Mouse (Mus musculus) left cerebral cortex, postnatal 4 days (tissue): Measurements from ENCODE around the gene Ppm1e. TPM values are rescaled to one million over a fixed set of nuclear protein-coding genes. Genes with fewer than 3 reads are reported as not detected.

Experiments used
- DNase-seq: peaks from one replicate; pipeline ENCODE4 v3.0.0-alpha.2; 2022
- intact Hi-C: fragments of 180-260 bp; cut with DNase I; formaldehyde crosslinking; loops from one replicate; pipeline ENCODE4 v1.15.1; 2025
- total RNA-seq, 2 experiments: library from RNA; stranded (reverse); gene quantifications; 2 replicates each; pipeline ENCODE4 v1.2.3; 2021

The Ppm1e gene
- total RNA-seq, 2 experiments from 2014 or later: 106 to 111 TPM

- intact Hi-C loops: no loop called here
- no peak for DNase-seq
These were observed 99.0 kb downstream of the Ppm1e start for GRCm38 (mm10) chr11:87259792-87260191.

DNA sequence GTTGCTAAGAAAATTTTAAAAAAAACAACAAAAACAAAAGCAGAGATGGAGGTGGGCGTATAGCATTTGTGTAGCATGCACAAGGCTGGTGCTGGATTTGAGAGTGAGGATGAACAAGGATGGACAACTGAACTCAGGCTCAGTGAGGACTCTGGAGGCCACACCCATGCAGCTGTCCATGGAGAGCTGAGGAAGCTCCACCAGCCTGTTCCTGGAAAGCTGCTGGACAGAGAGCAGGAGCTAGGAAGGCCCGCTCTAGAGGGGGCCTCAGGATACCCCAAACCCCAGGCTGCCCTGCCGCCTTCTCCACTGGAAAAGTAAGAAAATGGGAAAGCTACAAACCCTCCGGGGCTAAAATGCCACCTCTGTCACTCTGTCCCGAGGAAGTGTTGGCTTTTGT lies 101.5 kb downstream of the Ppm1e start:
- no peak for DNase-seq
- intact Hi-C loops: no loop called here

DNA sequence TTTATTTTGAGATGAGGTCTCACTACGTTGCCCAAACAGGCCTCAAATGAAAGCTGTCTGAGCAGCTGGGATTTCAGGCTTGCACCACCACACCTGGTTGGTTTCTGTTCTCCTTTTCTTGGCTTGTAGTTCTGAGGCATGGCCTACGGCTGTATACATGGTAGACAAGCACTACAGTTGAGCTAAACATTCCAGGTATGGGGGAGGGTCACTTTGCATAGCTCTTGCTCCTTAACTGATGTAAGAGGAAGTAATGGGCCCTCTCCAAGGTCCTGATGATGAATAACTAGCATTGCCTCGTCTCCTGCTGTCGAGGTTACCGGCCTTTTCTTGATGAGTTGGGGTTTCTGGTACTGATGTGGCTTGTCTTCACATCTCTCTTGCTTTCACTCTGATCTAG lies 104.7 kb downstream of the Ppm1e start:
- intact Hi-C loops: no loop called here
- no peak for DNase-seq

- no peak for DNase-seq
- intact Hi-C loops: no loop called here
These were observed 105.5 kb downstream of the Ppm1e start for GRCm38 (mm10) chr11:87253294-87253693.

DNA sequence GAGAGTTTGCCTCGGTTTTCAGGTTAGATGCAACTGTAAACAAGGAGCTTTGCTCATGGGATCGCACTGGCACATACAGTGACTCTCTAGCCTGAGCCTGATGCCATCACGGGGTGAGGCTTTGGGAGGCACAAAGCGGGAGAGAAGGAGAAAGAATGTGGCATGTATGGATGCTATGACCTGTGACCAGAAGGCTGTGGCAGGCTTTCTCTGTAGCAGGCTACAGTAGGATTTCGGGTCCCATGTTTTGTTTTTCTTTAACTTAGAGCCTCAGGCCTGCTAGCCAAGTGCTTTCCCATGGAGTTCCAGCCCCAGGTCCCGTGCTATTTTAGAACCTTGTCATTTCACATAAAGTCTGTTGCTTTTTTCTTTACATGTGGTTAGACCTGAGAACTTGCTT lies 108.7 kb downstream of the Ppm1e start:
- intact Hi-C loops: no loop called here
- DNase-seq: no peak

- intact Hi-C loops: no loop called here
- no peak for DNase-seq
These were observed 111.3 kb downstream of the Ppm1e start for GRCm38 (mm10) chr11:87247494-87247866.

DNA sequence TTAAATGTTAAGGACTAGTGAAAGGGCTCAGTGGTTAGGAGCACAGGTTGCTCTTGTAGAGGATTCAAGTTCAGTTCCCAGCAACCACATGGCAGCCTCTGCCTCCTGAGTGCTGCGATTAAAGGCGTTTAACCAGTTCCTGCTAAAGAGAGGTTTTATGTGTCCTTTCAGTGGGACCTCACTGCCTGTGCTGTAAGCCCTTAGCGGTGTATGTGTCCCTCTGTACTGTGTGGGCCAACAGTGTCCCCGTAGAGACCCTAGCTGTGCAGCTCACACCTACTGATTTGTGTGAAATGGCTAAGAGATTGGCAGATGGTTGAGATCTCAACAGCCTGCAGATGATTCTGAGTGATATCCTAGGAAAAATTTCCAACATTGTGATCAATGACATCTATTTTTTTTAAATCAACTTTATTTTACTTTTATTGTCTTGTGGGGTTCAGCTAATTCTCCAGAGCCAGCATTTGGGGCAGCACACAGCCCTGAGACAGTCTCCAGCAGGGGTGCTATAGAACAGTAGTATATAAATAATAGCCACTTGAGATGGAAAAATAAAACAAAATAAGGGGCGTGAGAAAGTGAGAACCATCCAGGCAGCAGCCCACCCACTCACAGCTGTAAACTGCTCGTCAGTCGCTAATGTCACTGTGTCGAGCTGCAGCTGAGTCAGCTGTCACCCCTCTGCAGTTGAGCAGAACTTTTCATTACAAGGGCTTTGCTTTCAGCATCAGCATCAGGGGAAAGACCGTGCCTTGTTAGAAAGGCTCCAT lies 111.9 kb downstream of the Ppm1e start:
- DNase-seq: no peak
- intact Hi-C loops: no loop called here

DNA sequence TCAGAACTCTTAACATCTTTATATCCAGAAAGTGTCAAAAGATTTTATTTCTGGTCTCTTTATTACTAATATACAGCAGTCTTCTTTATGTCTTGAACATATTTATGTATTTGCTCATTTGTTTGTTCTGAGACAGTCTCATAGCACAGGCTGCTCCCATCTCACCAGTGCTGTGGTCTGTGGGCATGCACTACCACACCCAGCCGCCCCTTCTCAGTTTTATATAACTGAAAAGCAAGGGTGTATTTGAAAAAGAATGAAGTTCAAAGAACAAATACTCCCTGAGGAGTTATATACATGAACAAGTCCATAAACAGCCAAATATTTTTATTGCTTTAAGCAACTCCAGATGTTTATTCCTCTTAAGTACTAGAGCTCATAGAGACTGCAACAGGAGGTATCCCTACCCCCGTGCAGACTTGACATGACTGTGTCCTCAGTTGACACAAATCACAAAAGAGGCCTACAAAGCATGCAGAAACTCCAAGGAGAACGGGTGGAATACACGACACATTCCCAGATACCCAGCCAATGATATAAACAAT lies 112.6 kb downstream of the Ppm1e start:
- intact Hi-C loops: no loop called here
- no peak for DNase-seq

- DNase-seq: no peak
- intact Hi-C loops: no loop called here
These were observed 113.5 kb downstream of the Ppm1e start for GRCm38 (mm10) chr11:87245171-87245840.

DNA sequence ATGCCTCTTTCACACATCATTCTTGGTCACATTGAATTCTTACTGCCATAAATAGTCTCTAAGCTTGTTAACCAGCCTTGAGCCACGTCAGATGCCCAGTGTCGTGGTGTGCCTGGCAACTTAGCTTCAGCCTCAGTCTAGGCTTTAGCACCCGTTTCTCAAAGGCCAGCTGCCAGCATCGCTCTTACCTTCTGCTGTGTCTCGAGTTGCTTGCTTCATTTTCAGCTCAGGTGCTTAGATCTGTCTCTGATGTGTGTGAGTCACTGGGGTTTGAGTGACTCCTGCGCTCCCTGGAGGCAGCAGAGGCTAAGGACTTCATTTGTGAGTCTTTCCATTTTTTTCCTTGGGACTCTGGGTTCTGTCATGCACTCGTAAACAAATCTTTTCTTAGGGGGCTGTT lies 117.6 kb downstream of the Ppm1e start:
- intact Hi-C loops: no loop called here

DNA sequence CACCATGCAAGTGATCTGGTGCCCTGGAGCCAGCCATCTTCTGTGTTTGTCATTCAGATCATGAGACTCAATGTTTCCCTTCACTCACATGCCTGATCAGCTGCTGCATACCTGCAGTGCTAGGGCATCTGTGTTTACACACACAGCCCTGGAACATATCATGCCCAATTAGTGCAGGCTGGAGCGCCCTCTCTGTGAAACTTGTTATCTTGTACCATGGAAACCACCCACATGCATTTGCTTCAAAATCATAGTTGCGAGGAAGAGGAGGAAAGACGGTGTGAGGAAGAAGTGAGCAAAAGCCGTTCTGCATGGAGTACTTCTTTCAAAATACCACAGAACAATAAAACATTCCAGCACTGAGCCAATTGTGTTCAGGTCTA lies 118.0 kb downstream of the Ppm1e start:
- intact Hi-C loops: no loop called here
- DNase-seq: no peak

More for the DNA sequence above, 117.6 kb downstream of the Ppm1e start:
- no peak for DNase-seq

DNA sequence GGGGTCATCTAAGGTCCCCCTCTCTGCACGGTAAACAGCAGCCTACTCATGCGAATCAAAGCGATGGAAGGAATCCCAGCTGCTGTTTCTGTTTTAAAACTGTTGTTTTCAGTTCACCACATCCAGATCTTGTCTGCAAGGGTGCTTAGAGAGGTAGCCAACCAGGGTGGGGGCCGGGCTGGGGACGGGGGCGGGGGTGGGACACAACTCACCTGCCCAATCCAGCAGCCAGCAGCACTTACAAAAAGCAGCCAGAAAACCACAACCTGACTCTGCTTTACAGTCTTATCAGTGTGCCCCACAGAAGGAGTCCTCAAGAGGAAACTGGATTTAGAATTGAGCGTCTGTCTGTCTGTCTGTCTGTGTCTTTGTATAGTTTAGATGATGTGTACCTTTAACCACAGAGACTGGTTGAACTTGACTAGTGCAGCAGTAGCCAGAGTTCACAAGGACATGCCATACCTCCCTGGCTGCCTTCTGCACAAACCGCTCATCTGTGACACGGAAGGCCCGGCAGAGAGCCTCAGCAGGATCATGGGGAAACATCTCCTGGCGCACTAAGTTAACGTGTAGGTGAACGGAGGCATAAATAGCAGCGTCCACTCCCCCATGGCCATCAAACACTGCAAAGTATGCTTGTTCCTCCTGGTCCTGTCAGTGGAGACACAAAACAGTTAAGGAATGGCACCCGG lies 118.5 kb downstream of the Ppm1e start:
- DNase-seq: no peak
- intact Hi-C loops: no loop called here

DNA sequence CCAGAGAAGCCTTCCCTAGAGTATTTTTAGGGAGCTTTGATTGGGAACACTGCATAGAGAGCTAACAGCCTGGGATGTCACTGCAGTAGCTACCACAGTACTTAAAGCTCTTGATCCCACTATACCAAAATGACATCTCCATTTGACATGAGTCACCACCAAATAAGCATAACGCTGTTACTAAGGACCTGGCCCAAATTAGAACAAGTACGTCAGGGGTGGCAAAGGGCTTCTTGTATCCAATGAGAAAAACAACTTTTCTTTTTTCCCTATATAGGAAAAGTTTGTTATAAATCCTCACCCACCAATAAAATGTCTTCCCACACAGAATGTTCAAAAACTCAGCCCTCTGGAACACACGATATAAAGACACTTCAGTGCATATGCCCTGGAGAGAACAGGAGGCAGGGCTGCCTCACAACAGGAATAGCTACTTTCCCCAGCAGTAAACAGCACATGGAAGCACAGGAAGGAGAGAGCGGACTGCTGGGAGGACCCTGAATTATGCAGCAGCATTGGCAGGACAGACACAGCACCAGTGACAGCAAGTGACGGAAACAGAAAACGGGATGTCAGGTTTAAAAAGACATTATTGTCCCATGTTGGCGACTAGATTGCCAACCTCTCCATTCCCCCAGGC lies 119.8 kb downstream of the Ppm1e start:
- DNase-seq: no peak
- intact Hi-C loops: no loop called here

- no peak for DNase-seq
- intact Hi-C loops: no loop called here
These were observed 123.3 kb downstream of the Ppm1e start for GRCm38 (mm10) chr11:87235486-87235872.

DNA sequence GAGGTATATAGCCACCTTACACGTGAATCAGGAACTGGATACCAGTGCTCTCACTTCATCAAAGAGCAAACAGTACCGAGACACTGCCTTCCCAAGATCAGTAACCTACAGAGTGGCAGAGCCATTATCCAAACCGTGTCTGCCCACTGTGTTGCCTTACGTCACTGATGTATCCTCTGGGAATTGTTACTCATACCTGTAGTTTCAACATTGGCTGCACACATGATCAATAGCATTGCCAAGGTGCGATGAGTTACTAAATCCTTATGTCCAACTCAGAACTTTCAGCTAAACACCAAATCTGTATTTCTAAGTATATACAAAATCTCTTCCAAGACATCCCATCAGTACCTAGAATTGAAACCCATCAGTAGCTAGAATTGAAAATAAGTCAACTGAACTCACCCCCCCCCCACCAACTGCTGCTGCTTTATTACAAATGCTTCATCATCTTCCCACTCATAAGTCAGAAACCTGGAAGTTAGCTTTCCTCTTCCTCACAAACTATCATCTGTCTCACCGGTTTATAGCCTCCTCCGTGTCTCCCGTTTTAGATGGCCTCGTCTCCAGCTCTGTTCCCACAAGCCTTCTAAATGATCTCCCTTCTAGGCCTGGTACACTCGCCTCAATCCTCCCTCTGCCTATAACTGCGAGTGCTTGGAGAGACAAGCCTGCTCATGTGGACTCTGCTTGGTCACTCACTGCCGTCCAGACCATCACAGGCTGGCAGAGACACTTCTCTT lies 123.9 kb downstream of the Ppm1e start:
- DNase-seq: no peak
- intact Hi-C loops: no loop called here

- DNase-seq: no peak
- intact Hi-C loops: no loop called here
These were observed 125.4 kb downstream of the Ppm1e start for GRCm38 (mm10) chr11:87233377-87233776.

DNA sequence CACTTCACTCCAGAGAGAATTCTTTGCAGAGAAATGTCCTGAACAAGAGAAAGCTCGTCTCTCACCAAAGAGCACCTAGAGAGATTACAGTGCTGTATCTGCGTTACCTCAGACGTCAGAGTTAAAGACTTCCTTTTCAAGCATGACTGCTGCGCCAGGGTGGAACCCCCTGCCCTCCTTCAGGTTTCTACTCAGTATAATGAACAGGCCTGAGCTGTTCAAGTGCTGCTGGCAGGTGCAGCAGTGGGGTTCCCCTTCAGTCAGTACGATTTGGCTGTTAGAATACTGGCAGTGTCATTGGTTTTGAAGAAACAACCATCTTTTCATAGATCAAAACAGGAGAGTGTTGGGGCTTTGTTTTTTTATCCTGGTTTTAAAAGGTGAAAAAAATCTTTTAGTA lies 131.8 kb downstream of the Ppm1e start:
- DNase-seq: no peak
- intact Hi-C loops: no loop called here

GRCm38 (mm10) chr11:87222686-87223085 lies 136.1 kb downstream of the Ppm1e start:
- intact Hi-C loops: no loop called here
- peak; percentile 48 for DNase-seq

GRCm38 (mm10) chr11:87212313-87212712 lies 146.5 kb downstream of the Ppm1e start:
- DNase-seq: no peak
- intact Hi-C loops: loop anchor here (10.0 kb wide), 1 partner anchor 292 kb away; no protein-coding TSS in a partner anchor
